Mouse (Mus musculus) embryo, embryonic 11 days (tissue): Measurements from ENCODE around the gene Mbnl2.

Experiments
- DNase-seq: peaks from one replicate; pipeline ENCODE4 v3.0.0-alpha.2; 2015

The Mbnl2 gene

DNA sequence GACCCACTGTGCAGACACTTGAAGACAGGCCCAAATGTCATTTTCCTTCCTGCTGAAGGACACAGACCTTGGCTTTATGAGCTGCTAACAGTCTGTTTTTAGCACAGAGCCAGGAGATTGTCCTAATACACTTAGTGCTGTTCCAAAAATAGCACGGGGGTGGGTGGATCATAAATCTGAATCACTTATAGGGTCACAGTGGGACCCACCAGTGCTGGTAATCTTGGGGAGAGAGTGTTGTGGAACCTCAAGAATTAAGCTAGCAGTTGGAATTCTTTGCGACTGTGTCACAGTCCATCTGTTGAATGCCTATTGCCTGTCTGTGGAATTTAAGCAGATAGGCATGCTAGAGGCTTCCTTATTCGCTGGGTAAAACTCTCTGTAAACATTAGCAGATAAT, 24.2 kb downstream of the Mbnl2 start:
- no peak for DNase-seq

DNA sequence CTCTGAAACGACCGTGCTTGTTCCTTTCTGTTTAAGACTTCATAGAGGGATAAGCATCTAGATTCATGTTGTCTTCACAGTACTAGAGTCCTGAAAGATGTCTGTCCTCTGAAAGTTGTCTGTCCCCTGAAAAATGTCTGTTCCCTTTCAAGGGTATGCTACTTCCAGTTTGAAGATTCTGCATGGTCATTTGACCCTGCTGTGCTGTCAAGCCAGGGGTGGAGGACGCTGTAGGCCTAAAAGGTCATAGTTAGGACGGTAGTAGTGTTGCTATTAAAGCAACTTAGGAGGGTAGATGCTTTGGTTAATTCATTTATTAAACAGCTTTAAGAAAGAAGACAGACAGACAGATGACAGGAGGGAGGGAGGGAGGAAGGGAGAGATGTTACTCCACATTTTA, 24.7 kb downstream of the Mbnl2 start:
- DNase-seq: no peak

DNA sequence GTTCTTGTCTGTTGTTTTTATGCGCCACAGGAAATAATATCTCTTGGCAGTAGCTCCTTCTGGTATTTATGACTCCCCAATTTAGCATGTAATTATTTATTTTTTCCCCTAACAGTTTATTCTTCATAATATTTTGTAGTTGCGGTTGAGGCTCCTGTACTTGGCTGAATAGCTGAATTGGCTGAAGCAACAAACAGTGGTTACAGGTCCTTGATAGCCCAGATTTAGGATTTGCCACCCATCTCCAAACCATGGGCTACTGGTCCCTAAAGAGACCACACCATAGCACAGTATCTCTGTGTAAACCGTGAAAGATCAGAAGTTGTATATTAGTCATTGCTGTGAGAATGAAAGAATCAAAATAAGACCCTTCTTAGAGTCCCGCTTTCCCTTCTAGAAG, 25.3 kb downstream of the Mbnl2 start:
- no peak for DNase-seq

DNA sequence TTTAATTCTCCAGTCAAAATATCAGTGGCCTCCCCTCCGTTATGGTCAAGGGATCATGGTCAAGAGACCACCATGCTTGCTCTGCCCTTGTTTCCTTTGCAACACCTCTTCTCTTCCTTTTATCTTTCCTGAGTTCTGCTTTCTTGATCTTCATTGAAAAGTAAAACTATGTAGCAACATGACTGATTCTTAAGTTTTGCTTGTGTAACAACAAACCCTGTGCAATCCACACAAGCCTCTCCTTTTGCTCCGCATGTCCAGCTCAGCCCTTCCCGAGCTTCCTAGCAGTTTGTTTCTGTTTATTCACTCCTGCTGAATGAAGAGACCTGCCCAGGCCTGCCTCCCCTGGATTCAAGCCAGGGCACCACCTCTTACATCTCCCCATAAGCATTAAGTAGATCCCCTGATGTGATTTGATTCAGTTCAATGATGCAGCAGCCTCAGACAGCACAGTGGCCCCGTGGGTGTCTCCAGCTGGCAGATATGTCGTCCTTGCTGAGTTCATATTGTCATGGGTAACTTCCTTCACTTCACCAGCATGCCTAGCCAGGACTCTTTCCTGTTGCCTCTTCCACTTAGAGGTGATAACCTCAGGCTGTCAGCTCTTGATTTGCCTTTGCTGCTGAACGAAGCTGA, 27.6 kb downstream of the Mbnl2 start:
- DNase-seq: no peak

DNA sequence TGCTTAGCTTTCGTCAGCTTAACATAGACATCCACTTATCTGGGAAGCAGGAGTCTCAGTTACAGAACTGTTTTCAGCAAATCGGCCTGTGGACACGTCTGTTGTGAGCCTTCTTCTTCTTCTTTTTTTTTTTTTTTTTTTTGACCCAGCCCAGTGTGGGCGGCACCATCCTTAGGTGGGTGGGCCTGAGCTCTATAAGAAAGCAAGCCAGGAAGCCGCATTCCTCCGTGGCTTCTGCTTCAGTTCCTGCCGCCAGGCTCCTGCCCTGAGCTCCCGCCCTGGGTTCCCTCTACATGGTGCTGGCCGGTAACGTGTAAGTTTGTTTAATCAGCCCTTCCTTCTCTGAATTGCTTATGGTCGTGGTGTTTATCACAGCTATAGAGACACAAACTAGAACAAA, 30.8 kb downstream of the Mbnl2 start:
- DNase-seq: no peak

DNA sequence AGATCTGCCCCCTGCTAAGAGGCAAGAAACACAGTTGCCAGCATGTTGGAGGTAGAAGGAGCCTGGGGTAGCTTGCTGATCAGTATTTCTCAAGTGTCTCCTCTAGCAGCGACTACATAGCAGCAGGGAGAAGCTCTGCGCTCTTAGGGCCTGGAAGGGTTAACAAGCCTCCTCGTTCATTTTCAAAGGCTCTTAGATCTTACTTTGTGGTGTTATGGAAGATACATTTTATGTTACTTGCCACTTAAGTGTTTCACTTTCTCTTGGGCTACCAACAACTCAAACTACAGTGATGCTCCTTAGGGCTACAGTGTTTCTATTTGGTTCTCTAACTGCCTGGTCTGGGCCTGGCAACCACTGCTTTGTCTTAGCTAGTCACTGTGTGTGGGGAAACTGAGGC, 31.9 kb downstream of the Mbnl2 start:
- no peak for DNase-seq

DNA sequence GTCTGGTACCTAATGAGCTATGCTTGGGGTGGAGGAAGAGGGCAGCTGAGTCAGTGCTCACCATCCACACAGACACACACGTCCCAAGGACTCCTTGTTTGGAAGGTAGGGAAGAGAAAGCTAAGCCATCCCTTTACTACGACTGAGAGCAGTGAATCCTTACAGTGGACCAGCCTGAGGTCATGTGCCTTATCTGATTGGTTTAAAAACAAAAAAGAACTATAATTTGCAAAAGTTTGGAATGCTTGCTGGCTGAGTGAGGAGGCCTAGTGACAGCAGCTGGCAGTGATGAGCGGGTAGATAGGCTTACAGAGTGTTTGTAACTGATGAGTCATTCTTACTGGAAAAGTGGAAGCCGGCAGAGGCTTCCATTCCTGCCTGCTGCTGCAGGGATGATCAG, 32.5 kb downstream of the Mbnl2 start:
- no peak for DNase-seq

DNA sequence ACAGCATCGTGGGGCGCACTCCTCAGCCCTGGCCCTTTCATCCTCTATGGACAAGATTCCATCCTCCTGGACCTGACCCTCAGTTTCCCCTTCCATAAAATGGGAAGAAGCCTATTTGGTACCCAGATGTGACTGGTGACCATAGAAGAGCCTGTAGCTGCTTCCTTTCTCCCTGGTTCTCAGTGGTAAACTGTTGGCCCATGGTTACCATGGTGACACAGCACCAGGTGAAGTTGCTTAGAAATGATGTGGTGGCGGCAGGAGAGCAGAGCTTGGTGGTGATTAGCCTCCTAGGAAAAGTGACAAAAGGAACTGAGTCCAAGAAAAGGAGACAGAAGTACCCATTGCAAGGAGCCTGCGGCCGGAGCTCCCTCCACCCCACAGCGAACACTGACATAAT, 34.2 kb downstream of the Mbnl2 start:
- no peak for DNase-seq

DNA sequence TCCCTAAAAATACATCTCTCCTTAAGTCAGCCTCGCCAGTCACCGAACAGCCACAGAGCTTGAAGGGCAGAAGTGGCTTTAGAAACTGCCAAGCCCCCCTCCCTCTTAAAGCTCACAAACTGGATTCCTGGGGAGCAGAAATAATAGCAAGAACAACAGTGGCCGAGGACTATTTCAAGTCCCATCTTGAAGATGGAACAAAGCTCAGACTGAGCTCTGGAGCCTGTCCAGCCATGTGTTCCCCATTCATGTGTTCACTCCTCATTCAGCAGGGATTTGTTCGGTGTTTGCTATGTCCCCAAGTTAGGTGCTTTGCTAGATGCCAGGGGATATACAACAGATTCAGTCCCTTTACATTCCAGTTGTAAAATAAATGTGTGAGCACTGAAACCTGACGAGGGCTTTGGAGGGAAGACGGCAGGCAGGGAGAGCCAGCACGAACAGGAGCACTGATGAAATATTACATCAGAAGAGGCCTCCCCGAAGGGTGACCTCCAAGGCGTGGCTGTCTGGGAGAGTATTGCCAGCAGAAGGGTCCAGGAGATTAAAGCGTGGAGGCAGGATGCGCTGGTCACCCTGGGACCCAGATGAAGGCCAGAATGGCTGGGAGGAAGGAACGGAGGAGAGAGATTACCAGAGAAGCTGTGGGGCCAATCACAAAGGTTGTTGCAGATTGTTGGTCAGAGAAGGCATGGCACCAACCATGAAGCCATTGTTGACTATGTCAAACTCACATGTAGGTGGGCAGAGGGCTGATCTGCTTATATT, 36.0 kb downstream of the Mbnl2 start:
- no peak for DNase-seq

DNA sequence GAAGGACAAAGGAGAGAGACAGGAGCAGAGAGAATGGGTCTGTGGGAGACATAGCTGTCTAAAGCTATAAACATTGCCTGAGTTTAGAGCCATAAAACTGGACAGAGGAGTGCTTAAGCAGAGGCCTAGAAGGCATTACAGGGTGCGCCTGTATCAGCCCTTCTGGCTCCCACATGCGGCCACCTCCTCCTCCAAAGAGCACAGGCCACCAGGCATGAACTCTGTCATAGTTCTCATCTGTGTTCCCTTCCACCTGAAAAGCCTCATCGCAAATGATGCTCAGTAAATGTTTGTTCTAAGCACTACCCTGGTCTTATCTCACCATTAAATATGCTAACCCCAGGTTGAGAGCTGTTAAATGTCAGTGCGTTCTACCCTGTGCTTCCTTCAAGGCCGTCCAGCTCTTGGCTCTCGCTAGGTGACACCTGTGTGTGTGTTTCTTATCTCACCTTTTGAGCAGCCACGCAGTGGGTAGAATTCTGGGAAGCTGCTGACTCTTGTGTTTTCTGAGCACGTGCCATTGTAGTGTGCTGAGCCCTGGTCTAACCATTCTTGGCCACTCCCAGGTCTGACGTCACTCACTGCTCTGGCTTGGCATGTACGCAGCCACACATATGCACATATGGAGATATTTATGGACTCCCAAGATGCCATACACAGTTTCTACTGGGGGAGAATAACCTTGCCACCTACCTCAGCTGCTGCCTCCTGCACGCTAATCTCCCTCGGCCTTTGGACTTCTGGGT, 37.4 kb downstream of the Mbnl2 start:
- no peak for DNase-seq

DNA sequence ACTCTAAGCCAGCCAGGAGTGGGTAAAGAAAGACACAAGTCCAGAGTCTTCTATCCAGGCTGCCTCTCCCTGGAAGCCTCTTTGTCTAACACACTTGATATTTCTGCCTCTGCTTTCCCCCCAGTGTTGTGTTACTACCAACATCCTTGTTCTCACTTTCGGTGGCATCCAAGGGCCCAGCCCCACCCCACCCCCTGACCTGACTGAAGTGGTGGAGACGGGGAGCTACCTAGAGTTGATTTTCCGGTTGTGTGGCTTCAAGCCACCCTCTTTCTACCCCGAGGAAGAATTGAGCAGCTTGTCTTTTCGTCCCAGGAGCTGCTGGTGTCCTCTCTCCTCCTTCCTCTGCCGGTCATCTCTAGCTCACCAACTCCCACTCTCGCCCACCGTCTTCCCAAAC, 38.0 kb downstream of the Mbnl2 start:
- DNase-seq: no peak

DNA sequence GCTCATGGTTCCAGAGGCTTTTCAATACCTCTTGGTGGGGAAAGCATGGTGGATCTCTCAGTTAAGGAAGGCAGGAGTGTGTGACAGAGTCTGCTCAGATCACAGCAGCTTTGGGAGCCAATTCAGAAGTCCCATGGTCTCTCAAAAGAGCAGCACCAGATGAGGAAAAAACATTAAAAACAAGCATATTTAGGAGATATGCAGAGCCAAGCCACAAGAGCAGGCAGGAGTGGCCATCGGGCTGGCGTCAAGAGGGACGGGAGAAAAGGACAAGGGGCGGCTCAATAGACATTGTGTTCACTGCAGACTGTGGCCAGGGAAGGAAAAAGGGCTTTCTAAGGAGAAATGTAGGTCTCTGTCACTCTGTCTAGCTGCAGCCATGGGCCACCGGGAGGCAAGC, 40.3 kb downstream of the Mbnl2 start:
- DNase-seq: no peak

DNA sequence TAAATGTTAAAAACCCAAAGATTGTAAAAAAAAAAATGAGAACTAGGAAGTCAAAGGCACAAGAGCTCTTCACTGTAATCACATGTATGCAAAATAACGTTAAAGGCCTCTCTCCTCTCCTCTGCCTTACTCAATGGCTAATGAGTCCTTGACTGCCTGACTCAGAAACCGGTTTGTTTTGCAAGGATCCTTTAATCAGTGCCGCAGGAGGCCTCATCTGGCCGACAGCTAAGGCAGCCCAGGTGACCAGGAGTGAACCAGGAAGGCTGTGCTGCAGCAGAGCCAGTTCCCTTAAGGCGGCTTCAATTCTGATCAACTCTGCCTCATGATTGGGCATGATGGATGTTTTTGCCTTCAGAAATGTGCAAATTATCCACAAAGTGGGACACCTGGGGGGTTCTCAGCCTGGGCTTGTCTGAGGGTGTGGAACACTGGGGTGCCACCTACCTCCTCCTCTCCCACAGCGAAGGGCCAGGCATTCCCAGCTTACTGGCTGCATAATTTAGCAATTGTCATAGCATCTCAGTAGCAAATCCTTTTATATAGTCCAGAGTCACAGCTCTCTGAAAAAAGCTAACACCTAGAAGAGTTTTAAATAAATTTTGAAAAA, 43.0 kb downstream of the Mbnl2 start:
- DNase-seq: no peak

DNA sequence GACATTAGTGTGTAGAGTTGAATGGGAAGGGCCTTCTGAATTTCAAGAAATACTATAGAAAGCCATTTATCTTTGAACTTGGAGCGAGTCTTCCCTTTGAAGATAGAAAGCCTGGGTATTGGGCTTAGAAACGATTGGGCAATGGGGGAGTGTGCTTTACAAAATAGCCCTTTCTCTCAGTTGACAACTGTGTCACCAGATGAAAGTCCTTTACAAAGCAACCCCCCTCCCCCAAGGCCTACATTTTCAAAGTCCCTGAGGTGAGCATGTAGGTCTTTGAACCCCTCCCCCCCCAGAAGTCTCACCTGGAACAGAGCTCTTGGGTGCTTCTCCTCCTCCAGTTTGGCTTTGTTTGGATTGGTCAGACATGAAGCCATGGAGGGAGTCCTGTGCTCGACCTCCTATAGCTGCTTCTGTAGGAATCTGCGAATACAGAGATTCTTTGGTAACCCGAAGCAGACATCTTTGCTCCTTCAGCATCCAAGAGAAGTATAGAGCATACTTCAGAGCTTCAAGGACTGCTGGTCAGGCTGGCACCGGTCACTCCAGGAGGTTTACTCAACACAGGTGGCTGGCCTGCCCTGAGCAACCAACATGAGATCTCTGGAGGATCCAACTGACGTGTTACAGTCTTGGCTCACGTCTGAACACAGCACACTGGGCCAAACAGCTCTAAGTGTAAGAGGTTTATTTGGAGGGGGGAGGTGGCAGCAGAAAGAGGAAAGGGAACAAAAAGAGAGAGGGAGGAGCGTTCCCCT, 43.7 kb downstream of the Mbnl2 start:
- DNase-seq: no peak

DNA sequence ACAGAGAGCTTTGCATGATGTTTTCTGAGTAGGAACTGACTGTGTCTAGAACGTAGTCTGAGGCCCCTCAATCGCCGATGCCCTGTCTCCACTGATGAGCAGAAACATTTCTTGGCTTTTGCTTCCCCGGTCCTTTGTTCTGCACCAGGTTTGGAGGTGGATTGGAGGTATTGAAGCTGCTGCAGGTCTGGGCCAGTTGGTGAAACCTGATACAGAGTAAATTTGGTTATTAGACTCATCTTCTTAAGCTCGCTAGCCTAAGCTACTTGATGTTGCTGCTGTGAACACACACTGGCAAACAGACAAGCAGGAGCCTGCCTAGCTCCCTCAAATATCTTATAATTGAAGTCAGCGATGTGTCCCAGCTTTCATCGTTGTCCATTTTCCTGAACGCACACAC, 46.6 kb downstream of the Mbnl2 start:
- no peak for DNase-seq

DNA sequence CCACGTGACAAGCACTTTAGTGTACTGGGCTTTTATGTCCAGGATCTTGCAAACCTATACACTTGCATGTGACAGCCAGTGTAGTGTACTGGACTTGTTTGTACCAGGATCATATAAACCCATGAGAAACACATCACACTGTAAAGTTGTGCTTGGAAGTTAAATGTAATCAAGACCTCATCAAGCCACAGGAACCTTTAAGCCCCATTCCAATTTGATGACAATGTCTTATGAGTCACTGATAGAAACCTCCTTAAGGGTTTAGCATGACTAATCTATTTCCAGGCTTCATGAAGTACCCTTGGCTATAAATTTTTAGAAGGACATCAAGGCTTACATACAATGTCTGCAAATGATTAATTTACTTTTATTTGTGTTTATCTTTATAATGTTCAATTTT, 47.6 kb downstream of the Mbnl2 start:
- no peak for DNase-seq

DNA sequence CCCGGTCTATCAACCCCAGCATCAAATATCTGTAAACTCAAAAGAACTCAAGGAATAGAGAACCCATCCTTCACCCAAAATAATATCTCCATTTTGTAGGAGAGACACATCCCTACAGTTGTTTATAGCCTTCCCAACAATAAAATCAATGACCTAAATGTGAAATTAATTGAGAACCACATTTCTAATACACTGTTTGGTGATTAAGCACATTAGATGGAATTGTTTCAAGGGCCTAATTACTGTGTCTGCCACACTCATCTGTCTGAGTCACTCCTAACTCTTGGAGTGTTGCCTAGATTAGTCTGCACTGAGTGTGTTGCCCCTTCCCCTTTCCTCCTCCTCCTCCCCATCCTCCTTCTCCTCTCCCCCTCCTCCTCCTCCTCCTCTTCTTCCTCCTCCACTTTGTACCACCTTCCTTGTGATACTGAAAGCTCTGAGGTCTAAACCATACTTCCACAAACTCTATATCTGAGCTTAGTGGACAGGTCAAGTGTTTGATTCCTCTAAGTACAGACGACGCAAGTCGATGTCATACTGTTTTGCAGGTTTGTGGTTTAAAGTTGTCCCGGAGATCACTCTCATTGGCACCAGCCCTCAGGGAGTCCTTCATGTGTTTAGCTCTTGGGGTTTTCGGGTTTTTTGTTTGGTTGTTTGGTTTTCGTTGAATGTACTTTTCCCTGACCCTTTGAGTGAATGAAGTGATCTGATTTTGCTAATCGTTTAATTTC, 48.8 kb downstream of the Mbnl2 start:
- no peak for DNase-seq

DNA sequence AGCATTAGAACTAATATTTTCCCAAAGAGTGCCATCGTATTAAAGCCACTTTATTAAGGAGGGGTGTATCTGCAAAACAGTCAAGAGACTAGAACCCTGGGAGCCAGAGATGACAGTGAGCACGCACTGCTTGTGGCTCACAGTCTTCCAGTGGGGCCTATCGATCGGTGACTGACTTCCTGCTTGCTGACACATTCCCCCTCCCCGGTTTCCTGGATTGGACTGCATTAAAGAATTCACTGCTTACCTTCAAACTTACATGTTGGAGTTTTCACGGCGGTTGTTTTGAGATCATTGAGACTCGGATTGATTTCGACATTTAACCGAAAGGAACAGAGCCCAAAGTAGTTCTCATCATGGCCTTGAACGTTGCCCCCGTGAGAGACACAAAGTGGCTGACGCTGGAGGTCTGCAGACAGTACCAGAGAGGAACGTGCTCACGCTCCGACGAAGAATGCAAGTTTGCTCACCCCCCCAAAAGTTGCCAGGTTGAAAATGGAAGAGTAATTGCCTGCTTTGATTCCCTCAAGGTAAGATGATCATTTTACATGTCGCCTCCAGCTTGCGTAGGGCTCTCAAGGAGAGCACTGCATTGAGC, 49.5 kb downstream of the Mbnl2 start:
- no peak for DNase-seq

DNA sequence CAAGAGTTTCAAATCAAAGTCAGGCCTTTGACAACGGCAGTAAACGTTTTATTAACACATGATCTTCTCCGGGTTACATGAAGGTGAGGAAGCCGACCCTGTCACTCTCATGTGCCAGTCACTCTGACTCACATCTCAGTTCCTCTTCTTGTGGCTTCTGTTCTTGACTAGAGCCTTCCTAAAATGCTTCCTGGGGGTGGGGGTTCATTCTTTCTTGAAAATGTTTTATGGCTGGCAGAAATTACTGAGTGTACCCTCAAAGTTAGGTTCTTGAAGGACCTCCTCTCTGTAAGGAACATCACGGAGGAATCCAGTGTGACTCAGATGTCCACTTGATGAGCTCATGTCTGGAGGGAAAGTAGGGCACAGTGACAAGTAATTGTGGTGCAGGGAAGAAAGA, 50.2 kb downstream of the Mbnl2 start:
- DNase-seq: no peak

DNA sequence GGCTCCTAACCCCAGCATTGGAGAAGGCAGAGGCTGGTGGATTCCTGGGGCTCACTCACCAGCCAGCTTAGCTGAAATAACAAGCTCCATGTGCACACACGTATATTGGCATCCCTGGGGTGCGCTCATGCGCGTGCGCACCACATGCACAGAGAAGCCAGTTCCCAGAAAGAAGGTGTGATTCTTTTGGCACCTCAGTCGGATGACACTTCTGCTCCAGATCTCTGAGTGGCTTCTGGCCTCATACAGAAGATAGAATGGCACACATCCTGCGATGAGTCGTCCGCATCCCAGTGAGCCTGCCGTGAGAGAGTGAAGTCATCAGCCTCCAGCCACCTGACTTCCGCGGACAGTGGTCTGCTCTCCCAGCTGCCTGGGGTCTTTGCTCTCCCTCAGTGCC, 55.0 kb downstream of the Mbnl2 start:
- no peak for DNase-seq

DNA sequence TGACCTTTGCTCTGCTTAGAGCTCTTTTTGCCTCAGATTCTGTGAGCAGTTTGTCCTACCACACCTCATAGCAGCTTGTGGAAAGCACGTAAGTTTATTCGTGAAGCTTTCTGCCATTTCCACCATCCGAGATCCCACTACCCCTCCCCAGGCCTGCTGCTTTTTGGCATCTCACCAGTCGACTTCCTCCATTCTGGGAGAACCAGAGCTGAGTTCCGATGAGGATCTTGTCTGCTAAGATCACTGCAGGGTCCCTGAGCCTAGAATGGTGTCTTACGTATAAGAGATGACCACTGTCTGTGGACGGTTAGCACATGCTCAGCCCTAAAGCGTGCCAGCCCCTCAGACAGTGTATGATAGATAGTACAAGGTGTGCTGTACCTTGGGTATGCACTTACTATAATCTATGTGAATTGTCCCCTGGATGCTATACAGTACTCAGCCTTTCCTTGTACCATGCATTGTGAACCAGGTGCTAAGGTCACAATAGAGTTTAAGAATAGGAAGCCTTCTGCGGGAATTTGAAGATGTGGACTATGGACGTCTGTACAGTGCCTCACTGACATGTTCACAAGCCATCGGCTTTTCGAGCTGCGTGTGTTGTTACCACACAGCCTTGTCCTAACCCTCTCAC, 55.5 kb downstream of the Mbnl2 start:
- DNase-seq: no peak
